In genomic region chr7:129948613-129949110, GRCm38 (mm10) we compare ENCODE assay signal across 19 mouse cellular contexts.
A peak's percentile ranks its signal among the peaks of the same experiment; 100 is the strongest.
DNase-seq lines count a peak whose midpoint lies in the region; ATAC-seq and TF ChIP-seq lines count a peak whose summit lies in the region.
"Had no signal": no experiment of that assay in that cellular context is flagged by ENCODE, and none has a peak within 500 bp of the region (broad histone marks: within the 10 kb centered on the region; RNA-seq: fewer than 3 reads in every experiment).

No protein-coding gene starts in this region.

- H3K36me3 ChIP-seq in kidney, embryonic 16.5 days (ENCODE audit: insufficient read depth, low read length): no peaks in the 10 kb centered on the region
- H3K36me3 ChIP-seq in lung, postnatal 0 days (ENCODE audit: insufficient read depth, low read length): no peaks in the 10 kb centered on the region
- no peaks in the 10 kb centered on the region for H3K36me3 ChIP-seq in ES-E14 (ENCODE audit: control insufficient read depth, insufficient read depth, low read length, poor library complexity, severe bottlenecking)
- H3K36me3 ChIP-seq in embryonic facial prominence, embryonic 14.5 days (ENCODE audit: control insufficient read depth, insufficient read depth, low read length): no peaks in the 10 kb centered on the region
- H3K36me3 ChIP-seq: hindbrain, embryonic 12.5 days; midbrain, embryonic 10.5 days; stomach, embryonic 15.5 days had no signal

- H3K9ac ChIP-seq in kidney, embryonic 16.5 days (replicated peaks; ENCODE audit: low read length): no peak overlapping the region
- no peak overlapping the region for H3K9ac ChIP-seq in lung, postnatal 0 days (replicated peaks; ENCODE audit: low read depth)
- H3K9ac ChIP-seq in ES-E14 (ENCODE audit: insufficient read depth, low read depth, low read length, poor library complexity, severe bottlenecking): no peak overlapping the region
- H3K9ac ChIP-seq in embryonic facial prominence, embryonic 14.5 days (ENCODE audit: low read depth, low read length): no peak overlapping the region
- H3K9ac ChIP-seq: forebrain, embryonic 13.5 days; hindbrain, embryonic 12.5 days; stomach, embryonic 15.5 days had no signal

- in situ Hi-C loops in ES-E14 (cut with MboI; ENCODE audit: low sequenced_read_pairs in 2 of 2, unreplicated experiment in 2 of 2): no loop called here

- ATAC-seq in kidney, embryonic 16.5 days (ENCODE audit: low FRiP score, low TSS enrichment): no peak
- no peak for ATAC-seq in lung, postnatal 0 days
- no peak for ATAC-seq in embryonic facial prominence, embryonic 14.5 days (ENCODE audit: low read depth)
- ATAC-seq: forebrain, embryonic 13.5 days; intestine, embryonic 16.5 days had no signal

- WGBS in kidney, embryonic 16.5 days: 74% methylated on average over 8 of the region's 8 CpGs
- 70% methylated on average over 8 of the region's 8 CpGs for WGBS in lung, postnatal 0 days
- WGBS in embryonic facial prominence, embryonic 14.5 days: 70% methylated on average over 8 of the region's 8 CpGs

- peak; percentile 6 for DNase-seq in kidney, postnatal 14 days
- DNase-seq in lung, postnatal 0 days (ENCODE audit: low spot score): no peak
- no peak for DNase-seq in lung, postnatal 4 days
- DNase-seq in ES-E14 (ENCODE audit: low read depth, low spot score): peak; percentile 56
- DNase-seq in embryonic facial prominence, embryonic 14.5 days (ENCODE audit: low spot score): no peak
- no peak for DNase-seq in Muller cell, postnatal 12 days (ENCODE audit: inconsistent ontology term)
- DNase-seq in left cerebral cortex, adult 11 months (ENCODE audit: low spot score): no peak
- DNase-seq: adrenal gland, adult 8-10 months; cerebellum, adult 18-20 months; heart, adult 11 months; layer of hippocampus, adult 9-11 months; spleen, adult 18-20 months; thymus, postnatal 36 days had no signal

- H3K9me3 ChIP-seq in kidney, embryonic 16.5 days (ENCODE audit: low read length): no peaks in the 10 kb centered on the region
- no peaks in the 10 kb centered on the region for H3K9me3 ChIP-seq in lung, postnatal 0 days (ENCODE audit: low read length)
- H3K9me3 ChIP-seq in ES-E14 (ENCODE audit: control insufficient read depth, insufficient read depth, low read depth, low read length): no peaks in the 10 kb centered on the region
- H3K9me3 ChIP-seq in embryonic facial prominence, embryonic 14.5 days (ENCODE audit: control insufficient read depth, low read length): 0 out of 2 replicates have a peak, but pooled peaks cover 4% of the 10 kb centered on the region
- H3K9me3 ChIP-seq: hindbrain, embryonic 12.5 days; stomach, embryonic 15.5 days had no signal

- peak; percentile 38 for TF ChIP-seq CTCF in lung, postnatal 0 days (IDR thresholded peaks at IDR 0.05)

- no peaks in the 10 kb centered on the region for H3K27me3 ChIP-seq in kidney, embryonic 16.5 days (ENCODE audit: insufficient read depth, low read length)
- H3K27me3 ChIP-seq in lung, postnatal 0 days (replicated peaks; ENCODE audit: insufficient read depth, low read length): no peaks in the 10 kb centered on the region
- H3K27me3 ChIP-seq in embryonic facial prominence, embryonic 14.5 days (replicated peaks; ENCODE audit: control insufficient read depth, insufficient read depth, low read length): no peaks in the 10 kb centered on the region
- H3K27me3 ChIP-seq: forebrain, embryonic 13.5 days; hindbrain, embryonic 12.5 days; stomach, embryonic 15.5 days had no signal

- no peaks in the 10 kb centered on the region for H3K4me1 ChIP-seq in kidney, embryonic 16.5 days (ENCODE audit: insufficient read depth, low read length)
- H3K4me1 ChIP-seq in lung, postnatal 0 days (ENCODE audit: insufficient read depth, low read depth, low read length): no peaks in the 10 kb centered on the region
- H3K4me1 ChIP-seq in ES-E14 (ENCODE audit: control insufficient read depth in 2 of 2, insufficient read depth in 2 of 2, low read length in 2 of 2, poor library complexity in 1 of 2): 0 out of 4 replicates have a peak, but pooled peaks cover 0 to 3% of the 10 kb centered on the region in 2 experiments
- H3K4me1 ChIP-seq in embryonic facial prominence, embryonic 14.5 days (ENCODE audit: control insufficient read depth, insufficient read depth, low read length): peaks cover 9% of the 10 kb centered on the region; the same call in 1 of the 2 replicates
- H3K4me1 ChIP-seq: forebrain, embryonic 13.5 days; hindbrain, embryonic 12.5 days; midbrain, embryonic 10.5 days; stomach, embryonic 15.5 days had no signal

- no peak overlapping the region for H3K4me2 ChIP-seq in kidney, embryonic 16.5 days (replicated peaks; ENCODE audit: low read depth, low read length)
- no peak overlapping the region for H3K4me2 ChIP-seq in lung, postnatal 0 days (replicated peaks; ENCODE audit: low read depth, low read length)
- no peak overlapping the region for H3K4me2 ChIP-seq in embryonic facial prominence, embryonic 14.5 days (ENCODE audit: low read depth, low read length)
- H3K4me2 ChIP-seq: forebrain, embryonic 13.5 days; hindbrain, embryonic 12.5 days; stomach, embryonic 15.5 days had no signal

- no peak overlapping the region for H3K4me3 ChIP-seq in kidney, embryonic 16.5 days (ENCODE audit: low read length)
- H3K4me3 ChIP-seq in lung, postnatal 0 days (ENCODE audit: low read depth, low read length): no peak overlapping the region
- H3K4me3 ChIP-seq in ES-E14 (ENCODE audit: insufficient read depth in 1 of 2, low read depth in 1 of 2, low read length in 2 of 2, poor library complexity in 1 of 2, severe bottlenecking in 1 of 2): 0 out of 4 replicates have a peak overlapping the region, but pooled peaks of 1 of the 2 experiments have one; percentile 1
- H3K4me3 ChIP-seq in embryonic facial prominence, embryonic 14.5 days (ENCODE audit: low read depth, low read length): no peak overlapping the region
- H3K4me3 ChIP-seq: forebrain, embryonic 13.5 days; hindbrain, embryonic 12.5 days; midbrain, embryonic 10.5 days; stomach, embryonic 15.5 days had no signal

- no peak overlapping the region for H3K27ac ChIP-seq in kidney, embryonic 16.5 days (ENCODE audit: low read length)
- H3K27ac ChIP-seq in lung, postnatal 0 days (ENCODE audit: low read length): no peak overlapping the region
- H3K27ac ChIP-seq in ES-E14 (ENCODE audit: insufficient read depth, low read depth, low read length, poor library complexity, severe bottlenecking): no peak overlapping the region
- peak overlapping the region; percentile 45 for H3K27ac ChIP-seq in embryonic facial prominence, embryonic 14.5 days (replicated peaks; ENCODE audit: low read depth, low read length)
- H3K27ac ChIP-seq: forebrain, embryonic 13.5 days; hindbrain, embryonic 12.5 days; midbrain, embryonic 10.5 days; stomach, embryonic 15.5 days had no signal

- no peak for TF ChIP-seq EP300 in lung, postnatal 0 days (IDR thresholded peaks at IDR 0.05)

TF ChIP-seq in ES-E14, 5 proteins besides CTCF, POLR2A, EP300 and RAD21:
- TF ChIP-seq ZNF384 (IDR thresholded peaks at IDR 0.05; ENCODE audit: low read depth, low read length): no peak
- peak; percentile 46; the same call in 1 of the 2 replicates for TF ChIP-seq ZC3H11A (IDR thresholded peaks at IDR 0.05; ENCODE audit: borderline replicate concordance, low read depth, low read length)

Comparison
In these comparisons a context has a peak if more than half of its experiments do, and no peak if none do; other contexts are left out.
1. DNase-seq: peak in kidney, postnatal 14 days (single experiment) and ES-E14 (single experiment); none in lung, postnatal 0 days (single experiment), lung, postnatal 4 days (0 of 2), embryonic facial prominence, embryonic 14.5 days (single experiment), Muller cell, postnatal 12 days (single experiment) and left cerebral cortex, adult 11 months (single experiment).